Mouse (Mus musculus) small intestine, adult 2 months (tissue): Measurements from ENCODE around the gene Hoxc13.

Experiments used
- CTCF ChIP-seq: fragments of 200-500 bp; IDR thresholded peaks from 2 replicates; pipeline ENCODE4 v1.5.1; 2012; ENCODE audit warnings: low read depth, mild to moderate bottlenecking, control low read depth, inconsistent platforms, low read length, moderate library complexity, mixed read lengths; ENCODE audit not compliant: insufficient replicate concordance, insufficient read length; ENCODE audit errors: extremely low read depth
- POLR2A ChIP-seq: fragments of 200-500 bp; IDR thresholded peaks from 2 replicates; pipeline ENCODE4 v1.6.1; 2012; ENCODE audit warnings: low read depth, mild to moderate bottlenecking, control low read depth, inconsistent platforms, low read length, moderate library complexity

DNA sequence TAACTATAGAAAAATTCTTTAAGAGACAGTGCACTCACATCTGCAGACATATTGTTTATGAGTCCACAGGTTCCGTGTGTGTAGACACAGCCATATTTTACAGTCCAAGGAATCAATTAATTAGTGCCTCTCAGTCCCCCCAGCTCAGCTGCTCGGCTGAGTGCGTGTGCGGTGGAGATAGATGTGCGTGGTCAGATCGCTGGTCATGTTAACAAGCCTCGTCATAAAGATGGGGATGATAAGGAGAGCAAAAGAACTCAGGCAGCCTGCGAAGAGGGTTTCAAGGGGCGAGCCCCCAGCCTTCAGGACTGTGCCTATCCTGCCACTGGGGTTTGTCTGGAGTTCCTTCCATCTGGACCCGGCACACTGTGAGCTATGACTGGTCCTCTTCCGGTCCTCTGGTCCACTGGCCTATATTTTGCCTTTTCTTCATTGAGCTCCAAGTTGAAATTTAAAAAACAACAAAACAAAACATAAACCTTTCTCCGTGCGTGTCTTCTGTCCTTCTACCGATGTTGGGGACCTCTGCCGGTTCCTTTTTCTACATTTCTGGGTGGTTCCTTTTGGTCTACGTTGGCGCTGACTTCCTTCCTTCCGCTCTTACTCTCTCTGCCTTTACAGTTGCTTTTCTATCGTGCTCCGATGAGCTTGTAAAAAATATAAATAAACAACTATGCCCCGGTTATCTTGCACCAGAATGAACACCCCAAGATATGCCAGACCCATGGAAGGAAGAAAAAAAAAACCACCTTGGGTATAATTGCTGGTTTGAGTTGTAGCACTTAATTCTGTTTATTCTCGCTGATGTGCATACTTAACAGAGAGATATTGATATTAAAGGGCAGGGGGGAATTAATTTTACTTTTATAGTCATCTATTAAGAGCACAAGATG lies 24.5 kb downstream of the Hoxc13 start:
- no peak for TF ChIP-seq POLR2A
- TF ChIP-seq CTCF: no peak
